Comparison of ENCODE assay signal across 25 mouse cellular contexts in the genomic region with DNA sequence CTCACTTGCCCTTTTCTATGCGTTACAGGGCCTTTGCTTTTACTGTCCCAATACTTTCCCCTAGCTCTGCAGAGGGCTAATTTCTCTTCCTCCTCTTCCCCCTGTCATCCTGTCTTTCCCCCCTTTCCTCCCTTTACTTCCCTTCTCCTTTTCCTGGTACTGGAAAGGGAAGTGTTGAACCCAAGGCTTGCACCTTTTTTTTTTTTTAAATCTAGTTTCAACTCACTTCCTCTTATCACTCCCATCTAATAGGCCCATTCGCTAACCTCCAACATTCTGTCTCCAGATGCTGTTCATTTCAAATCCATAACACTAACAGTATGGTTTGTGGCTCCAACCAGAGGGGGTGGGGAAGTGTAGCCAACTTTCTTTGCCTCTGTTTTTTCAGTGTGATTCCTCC.
DNase-seq lines count a peak whose midpoint lies in the region; ATAC-seq and TF ChIP-seq lines count a peak whose summit lies in the region.
"Had no signal": no experiment of that assay in that cellular context is flagged by ENCODE, and none has a peak within 500 bp of the region (broad histone marks: within the 10 kb centered on the region; RNA-seq: fewer than 3 reads in every experiment).

No protein-coding gene starts in this region.

- no peak for ATAC-seq in embryonic facial prominence, embryonic 13.5 days (ENCODE audit: insufficient number of reproducible peaks, insufficient read depth, low FRiP score, low TSS enrichment, low read depth)
- ATAC-seq in granulocyte monocyte progenitor cell, adult 5-6 weeks (replicated peaks; ENCODE audit: poor library complexity, severe bottlenecking): peak; percentile 46
- ATAC-seq in neural tube, embryonic 15.5 days (ENCODE audit: low FRiP score): no peak
- ATAC-seq: forebrain, embryonic 14.5 days; forebrain, postnatal 0 days; hindbrain, postnatal 0 days; inflammation-experienced regulatory T-cells, adult 6 months; Patski had no signal

- TF ChIP-seq CTCF in MEL (IDR thresholded peaks at IDR 0.05 in 2 of 3, conservative IDR thresholded peaks at IDR 0.05 in 1 of 3; ENCODE audit: control insufficient read depth in 1 of 3, insufficient read depth in 1 of 3, low read depth in 2 of 3, low read length in 3 of 3, poor library complexity in 1 of 3, severe bottlenecking in 1 of 3): no peak

- H3K4me2 ChIP-seq in embryonic facial prominence, embryonic 13.5 days: no peak overlapping the region
- no peak overlapping the region for H3K4me2 ChIP-seq in neural tube, embryonic 15.5 days
- H3K4me2 ChIP-seq: embryonic facial prominence, embryonic 15.5 days; heart, embryonic 13.5 days; hindbrain, embryonic 14.5 days had no signal

- no peak overlapping the region for H3K9ac ChIP-seq in embryonic facial prominence, embryonic 13.5 days
- no peak overlapping the region for H3K9ac ChIP-seq in MEL (ENCODE audit: control insufficient read depth, low read depth, low read length, poor library complexity, severe bottlenecking)
- no peak overlapping the region for H3K9ac ChIP-seq in neural tube, embryonic 15.5 days (replicated peaks)
- H3K9ac ChIP-seq: embryonic facial prominence, embryonic 15.5 days; forebrain, postnatal 0 days; heart, embryonic 13.5 days; hindbrain, embryonic 14.5 days had no signal

- H3K4me1 ChIP-seq in embryonic facial prominence, embryonic 13.5 days: peaks cover 7% of the 10 kb centered on the region; the same call in 1 of the 2 replicates
- H3K4me1 ChIP-seq in embryonic facial prominence, embryonic 10.5 days: peaks cover 4% of the 10 kb centered on the region; the same call in 1 of the 2 replicates
- peaks cover 11 to 16% of the 10 kb centered on the region in 2 experiments for H3K4me1 ChIP-seq in MEL (ENCODE audit: control insufficient read depth in 1 of 2, insufficient read depth in 2 of 2, low read length in 2 of 2)
- peaks cover 6% of the 10 kb centered on the region; the same call in 1 of the 2 replicates for H3K4me1 ChIP-seq in neural tube, embryonic 15.5 days
- H3K4me1 ChIP-seq: heart, embryonic 10.5 days; heart, embryonic 13.5 days had no signal

- TF ChIP-seq POLR2A in MEL (IDR thresholded peaks at IDR 0.05; ENCODE audit: control insufficient read depth in 1 of 2, insufficient read depth in 1 of 2, low read depth in 1 of 2, low read length in 2 of 2, poor library complexity in 1 of 2): no peak

- peak overlapping the region; percentile 16; the same call in 1 of the 2 replicates for H3K27ac ChIP-seq in embryonic facial prominence, embryonic 13.5 days
- H3K27ac ChIP-seq in embryonic facial prominence, embryonic 10.5 days (replicated peaks): no peak overlapping the region
- no peak overlapping the region for H3K27ac ChIP-seq in MEL (ENCODE audit: control insufficient read depth, low read depth, low read length)
- H3K27ac ChIP-seq in neural tube, embryonic 15.5 days (replicated peaks): no peak overlapping the region
- H3K27ac ChIP-seq: embryonic facial prominence, embryonic 15.5 days; heart, adult 2 months; heart, embryonic 10.5 days; heart, embryonic 13.5 days; hindbrain, embryonic 14.5 days; hindbrain, postnatal 0 days had no signal

- 66% methylated on average over 2 of the region's 2 CpGs for WGBS in embryonic facial prominence, embryonic 13.5 days
- WGBS in embryonic facial prominence, embryonic 10.5 days: 81% methylated on average over 2 of the region's 2 CpGs
- WGBS in neural tube, embryonic 15.5 days: 86% methylated on average over 2 of the region's 2 CpGs

- H3K9me3 ChIP-seq in embryonic facial prominence, embryonic 13.5 days: no peaks in the 10 kb centered on the region
- no peaks in the 10 kb centered on the region for H3K9me3 ChIP-seq in embryonic facial prominence, embryonic 10.5 days
- H3K9me3 ChIP-seq in MEL (replicated peaks; ENCODE audit: insufficient read depth, low read length): no peaks in the 10 kb centered on the region
- no peaks in the 10 kb centered on the region for H3K9me3 ChIP-seq in neural tube, embryonic 15.5 days (replicated peaks)
- H3K9me3 ChIP-seq: embryonic facial prominence, embryonic 15.5 days; heart, embryonic 10.5 days; heart, embryonic 13.5 days had no signal

- TF ChIP-seq RAD21 in MEL (IDR thresholded peaks at IDR 0.05; ENCODE audit: low read depth, low read length): no peak

- no peaks in the 10 kb centered on the region for H3K27me3 ChIP-seq in embryonic facial prominence, embryonic 13.5 days
- H3K27me3 ChIP-seq in embryonic facial prominence, embryonic 10.5 days (replicated peaks; ENCODE audit: low read depth, poor library complexity, severe bottlenecking): no peaks in the 10 kb centered on the region
- no peaks in the 10 kb centered on the region for H3K27me3 ChIP-seq in MEL (ENCODE audit: control insufficient read depth in 1 of 2, insufficient read depth in 2 of 2, low read length in 2 of 2)
- no peaks in the 10 kb centered on the region for H3K27me3 ChIP-seq in neural tube, embryonic 15.5 days (replicated peaks)
- H3K27me3 ChIP-seq: embryonic facial prominence, embryonic 15.5 days; Patski had no signal

- no peak for DNase-seq in embryonic facial prominence, embryonic 10.5 days (ENCODE audit: low spot score)
- no peak for DNase-seq in MEL (ENCODE audit: low read depth, low spot score)
- no peak for DNase-seq in spleen, adult 12 weeks (ENCODE audit: low spot score)
- no peak for DNase-seq in urinary bladder, adult 18-20 months (ENCODE audit: low spot score in 2 of 2)
- DNase-seq: adrenal gland, postnatal 14 days; cerebellum, adult 11 months; cerebellum, adult 2 months; cerebellum, adult 9-11 months; cerebellum, postnatal 25 days; forebrain, postnatal 0 days; gastrocnemius, postnatal 25 days; heart, adult 2 months; heart, postnatal 14 days; heart, postnatal 4 days had no signal

- no peak overlapping the region for H3K4me3 ChIP-seq in embryonic facial prominence, embryonic 13.5 days
- no peak overlapping the region for H3K4me3 ChIP-seq in embryonic facial prominence, embryonic 10.5 days
- H3K4me3 ChIP-seq in MEL (ENCODE audit: control insufficient read depth in 1 of 2, insufficient read depth in 1 of 2, low read depth in 2 of 2, low read length in 2 of 2): no peak overlapping the region
- no peak overlapping the region for H3K4me3 ChIP-seq in neural tube, embryonic 15.5 days (replicated peaks)
- H3K4me3 ChIP-seq: embryonic facial prominence, embryonic 15.5 days; heart, adult 2 months; heart, embryonic 10.5 days; heart, embryonic 13.5 days had no signal

- H3K79me2 ChIP-seq in MEL (ENCODE audit: control insufficient read depth, insufficient read depth, low read length, poor library complexity): peaks cover 12% of the 10 kb centered on the region

- H3K36me3 ChIP-seq in embryonic facial prominence, embryonic 13.5 days: no peaks in the 10 kb centered on the region
- 0 out of 2 replicates have a peak, but pooled peaks cover 2% of the 10 kb centered on the region for H3K36me3 ChIP-seq in embryonic facial prominence, embryonic 10.5 days (replicated peaks)
- H3K36me3 ChIP-seq in MEL (ENCODE audit: control insufficient read depth in 1 of 2, insufficient read depth in 2 of 2, low read length in 2 of 2): peaks cover 4 to 24% of the 10 kb centered on the region in 2 experiments; a peak in 3 of 4 replicates
- H3K36me3 ChIP-seq in neural tube, embryonic 15.5 days: no peaks in the 10 kb centered on the region
- H3K36me3 ChIP-seq: embryonic facial prominence, embryonic 15.5 days; heart, embryonic 10.5 days; heart, embryonic 13.5 days had no signal

- no peak for TF ChIP-seq EP300 in MEL (IDR thresholded peaks at IDR 0.05; ENCODE audit: low read depth in 1 of 2, low read length in 2 of 2)

TF ChIP-seq in MEL, 35 proteins besides CTCF, POLR2A, EP300 and RAD21:
- TF ChIP-seq ZNF384 (IDR thresholded peaks at IDR 0.05; ENCODE audit: low read depth, low read length) (peak; percentile 85), RCOR1 (IDR thresholded peaks at IDR 0.05; ENCODE audit: low read depth, low read length) (no peak), GATA1 (IDR thresholded peaks at IDR 0.05; ENCODE audit: low read depth, low read length) (0 out of 2 replicates have a peak, but pooled peaks have one; percentile 20), POLR2AphosphoS2 (IDR thresholded peaks at IDR 0.05; ENCODE audit: low read length) (no peak), NELFE (IDR thresholded peaks at IDR 0.05; ENCODE audit: low read depth, low read length) (no peak), USF2 (IDR thresholded peaks at IDR 0.05; ENCODE audit: borderline replicate concordance in 1 of 2, insufficient read depth in 1 of 2, low read depth in 1 of 2, low read length in 2 of 2) (no peak)
